Mouse (Mus musculus): ENCODE measurements around the gene Cyb5d2.

- TF ChIP-seq CTCF (IDR thresholded peaks at IDR 0.05; ENCODE audit: borderline replicate concordance, extremely low read depth, insufficient read depth, insufficient read length), result no peak
- TF ChIP-seq POLR2A (IDR thresholded peaks at IDR 0.05; ENCODE audit: borderline replicate concordance, extremely low read depth, insufficient read depth, insufficient read length, poor library complexity, severe bottlenecking), result no peak
Observed at GRCm38 (mm10) chr11:72782103-72782502, 13.8 kb downstream of the Cyb5d2 start.

Measured in brain, embryonic 14.5 days (tissue).